Mouse (Mus musculus) brain, embryonic 14.5 days (tissue): ENCODE results near the gene Oas3.

Experiments
- CTCF ChIP-seq: fragments of 200-500 bp; IDR thresholded peaks from 2 replicates; pipeline ENCODE4 v1.5.1; 2012; ENCODE audit warnings: inconsistent platforms, mild to moderate bottlenecking, moderate library complexity, borderline replicate concordance; ENCODE audit not compliant: insufficient read depth, insufficient read length; ENCODE audit errors: extremely low read depth
- POLR2A ChIP-seq: fragments of 200-500 bp; IDR thresholded peaks from 2 replicates; pipeline ENCODE4 v1.6.1; 2012; ENCODE audit warnings: mild to moderate bottlenecking, inconsistent platforms, borderline replicate concordance; ENCODE audit not compliant: poor library complexity, insufficient read depth, insufficient read length, severe bottlenecking; ENCODE audit errors: extremely low read depth

- TF ChIP-seq POLR2A (no peak), CTCF (peak; percentile 96)
Measured at GRCm38 (mm10) chr5:120714314-120714713, 63.1 kb downstream of the Oas3 start.
